In genomic region chr10:86459643-86460042, GRCm38 (mm10) we compare ENCODE assay signal across 14 mouse cellular contexts. TPM values are rescaled to one million over a fixed set of nuclear protein-coding genes. Genes with fewer than 3 reads are reported as not detected.
DNase-seq lines count a peak whose midpoint lies in the region; ATAC-seq lines count a peak whose summit lies in the region.
"Had no signal": no experiment of that assay in that cellular context is flagged by ENCODE, and none has a peak within 500 bp of the region (broad histone marks: within the 10 kb centered on the region; RNA-seq: fewer than 3 reads in every experiment).

No protein-coding gene starts in this region.

- intact Hi-C loops in heart, postnatal 10 days (cut with DNase I): no loop called here

- H3K4me1 ChIP-seq in heart, embryonic 12.5 days (replicated peaks): peaks cover 8% of the 10 kb centered on the region

- no peaks in the 10 kb centered on the region for H3K27me3 ChIP-seq in heart, embryonic 12.5 days (replicated peaks)
- H3K27me3 ChIP-seq: embryonic facial prominence, embryonic 15.5 days had no signal

- H3K27ac ChIP-seq in heart, embryonic 12.5 days (ENCODE audit: poor library complexity, severe bottlenecking): no peak overlapping the region
- H3K27ac ChIP-seq: embryonic facial prominence, embryonic 15.5 days; neural tube, embryonic 13.5 days had no signal

- ATAC-seq in heart, embryonic 12.5 days (ENCODE audit: insufficient number of reproducible peaks, low FRiP score): no peak
- ATAC-seq: CD4-positive, CD25-positive, alpha-beta regulatory T cell, adult 4 months; hindbrain, embryonic 16.5 days had no signal

- WGBS in heart, embryonic 12.5 days: 89% methylated on average over 1 of the region's 1 CpGs

- no peak overlapping the region for H3K4me2 ChIP-seq in heart, embryonic 12.5 days
- H3K4me2 ChIP-seq: embryonic facial prominence, embryonic 15.5 days; neural tube, embryonic 13.5 days had no signal

- H3K9ac ChIP-seq in heart, embryonic 12.5 days: no peak overlapping the region
- H3K9ac ChIP-seq: embryonic facial prominence, embryonic 15.5 days; neural tube, embryonic 13.5 days had no signal

- peak; percentile 20 to 32 for DNase-seq in heart, adult 9 months (ENCODE audit: low spot score in 2 of 2)
- DNase-seq in Muller cell, postnatal 12 days (ENCODE audit: inconsistent ontology term): peak; percentile 87
- DNase-seq in heart, postnatal 10 days: peak; percentile 47 to 59
- peak; percentile 68 for DNase-seq in lung, postnatal 14 days
- DNase-seq in frontal cortex, postnatal 10 days (ENCODE audit: low spot score in 2 of 2): no peak
- no peak for DNase-seq in right cerebral cortex, postnatal 4 days
- DNase-seq: cerebellum, adult 11-12 months; kidney, adult 9 months; layer of hippocampus, adult 9-11 months had no signal

- no peak overlapping the region for H3K4me3 ChIP-seq in heart, embryonic 12.5 days
- H3K4me3 ChIP-seq: embryonic facial prominence, embryonic 15.5 days; neural tube, embryonic 13.5 days had no signal

- H3K9me3 ChIP-seq in heart, embryonic 12.5 days (replicated peaks): no peaks in the 10 kb centered on the region
- H3K9me3 ChIP-seq: embryonic facial prominence, embryonic 15.5 days; neural tube, embryonic 13.5 days had no signal

- H3K36me3 ChIP-seq in heart, embryonic 12.5 days: no peaks in the 10 kb centered on the region
- H3K36me3 ChIP-seq: embryonic facial prominence, embryonic 15.5 days had no signal

RNA-seq across cellular contexts. Expression of gene Syn3, which starts 39.1 kb away (rescaled TPM):
- 1.5 TPM in 2 replicates for polyA plus RNA-seq in heart, embryonic 12.5 days (2016; fragmentation: Nextera tagmentation; extraction: Ambion mirVana)
- under 1 TPM; 0.62 to 0.79 TPM for total RNA-seq in heart, postnatal 10 days (2021)

Comparison
In these comparisons a context has a peak if more than half of its experiments do, and no peak if none do; other contexts are left out.
1. DNase-seq: peak in heart, adult 9 months (2 of 2), Muller cell, postnatal 12 days (single experiment), heart, postnatal 10 days (2 of 2) and lung, postnatal 14 days (single experiment); none in frontal cortex, postnatal 10 days (0 of 2) and right cerebral cortex, postnatal 4 days (single experiment).